Mouse (Mus musculus): Measurements from ENCODE around the gene Dennd1a.

DNA sequence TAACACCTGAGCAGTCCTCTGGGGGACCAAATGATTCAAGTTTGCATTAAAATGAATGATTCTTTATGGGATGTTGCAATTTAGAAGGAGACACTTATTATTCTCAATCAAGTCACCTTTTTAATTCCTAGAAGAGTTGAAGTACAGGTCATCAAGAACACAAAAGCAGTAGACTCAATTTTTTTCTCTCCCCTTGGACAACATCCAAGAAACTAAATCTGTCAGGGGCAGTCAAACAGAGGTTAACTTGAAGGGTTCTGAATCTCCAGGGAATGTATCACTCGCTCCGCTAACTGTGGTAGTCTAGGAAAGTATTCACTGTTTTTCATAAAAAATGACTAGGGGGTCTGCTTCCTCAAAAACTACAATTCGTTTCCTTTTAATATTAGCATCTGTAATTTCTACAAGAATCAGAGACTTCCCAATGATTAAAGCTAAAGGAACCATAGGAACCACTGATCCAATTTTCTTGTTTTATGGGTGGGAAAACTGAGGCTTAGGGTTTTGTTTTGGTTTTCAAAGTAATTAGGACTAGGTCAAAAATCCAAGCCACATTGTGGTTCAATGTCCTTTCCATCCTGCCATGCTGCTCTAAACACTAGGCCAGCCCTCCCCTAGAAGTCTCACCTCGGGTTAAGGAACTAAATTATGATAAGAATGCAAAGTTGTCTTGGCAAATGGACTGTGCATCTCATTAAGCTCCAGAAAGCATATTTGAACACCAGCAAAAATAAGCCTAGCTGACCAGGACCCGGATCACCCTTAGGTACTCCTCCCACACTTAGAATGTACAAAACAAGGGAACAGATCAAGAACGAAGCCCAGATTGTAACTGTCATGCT is 157.0 kb downstream of the Dennd1a start:
- TF ChIP-seq CTCF (IDR thresholded peaks at IDR 0.05; ENCODE audit: extremely low read depth, insufficient read depth, low read length) (no peak), POLR2A (IDR thresholded peaks at IDR 0.05; ENCODE audit: extremely low read depth, insufficient read depth, low read length) (no peak)
